Mouse (Mus musculus): Measurements from ENCODE around the gene Sc5d.
A peak's percentile ranks its signal among the peaks of the same experiment; 100 is the strongest.

GRCm38 (mm10) chr9:42264145-42264544 lies at the start of gene Sc5d:
- TF ChIP-seq CTCF (IDR thresholded peaks at IDR 0.05; ENCODE audit: extremely low read depth, insufficient read depth, insufficient read length, insufficient replicate concordance) (no peak), POLR2A (IDR thresholded peaks at IDR 0.05; ENCODE audit: low read depth, low read length) (peak; percentile 63)
